Mouse (Mus musculus) frontal cortex, postnatal 36 days (tissue): ENCODE measurements around the gene Cdkl4.

Source experiments
- DNase-seq, 2 experiments: peaks; one replicate each; pipeline ENCODE4 v3.0.0; 2022; ENCODE audit warnings: low spot score in 2 of 2

The Cdkl4 gene

DNA sequence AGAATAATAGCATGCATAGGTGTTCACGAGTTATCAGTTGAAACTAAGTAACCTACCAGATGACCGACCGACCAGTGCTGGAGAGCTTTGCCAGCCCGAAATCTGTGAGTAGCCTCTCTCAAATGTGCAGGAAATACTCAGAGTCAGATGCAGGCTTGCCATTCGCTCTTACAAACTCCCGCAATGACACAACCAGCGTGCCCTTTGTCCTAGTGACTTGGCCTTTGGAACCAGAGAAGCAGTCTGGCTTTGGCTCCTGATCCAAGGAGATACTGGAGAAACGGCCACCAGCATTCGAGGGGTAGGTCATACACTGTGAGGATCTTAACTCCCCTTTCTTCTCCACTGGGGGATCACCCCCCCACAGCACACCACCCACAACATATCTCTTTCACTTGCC lies 61.7 kb downstream of the Cdkl4 start:
- no peak for DNase-seq

- no peak for DNase-seq
Measured at GRCm38 (mm10) chr17:80515513-80515912, 62.1 kb downstream of the Cdkl4 start.

DNA sequence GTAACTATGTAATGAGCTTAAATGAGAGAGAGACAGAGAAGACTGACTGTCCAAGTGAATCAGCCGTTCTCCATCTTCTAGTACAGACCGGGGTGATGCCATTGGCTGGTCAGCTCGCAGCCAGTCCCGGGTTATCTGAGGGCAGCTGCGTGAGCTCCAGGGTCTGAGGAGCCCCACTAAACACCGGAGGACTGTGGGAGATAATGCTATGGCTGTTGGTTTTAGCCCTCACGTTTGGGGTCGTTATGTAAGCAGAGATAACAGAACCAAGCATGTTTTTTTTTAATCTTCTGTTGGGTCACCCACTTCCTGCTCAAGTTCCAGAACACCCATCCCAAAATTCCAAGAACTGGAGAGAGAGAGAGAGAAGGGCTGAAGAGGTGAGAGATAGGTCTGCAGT lies 63.8 kb downstream of the Cdkl4 start:
- no peak for DNase-seq

DNA sequence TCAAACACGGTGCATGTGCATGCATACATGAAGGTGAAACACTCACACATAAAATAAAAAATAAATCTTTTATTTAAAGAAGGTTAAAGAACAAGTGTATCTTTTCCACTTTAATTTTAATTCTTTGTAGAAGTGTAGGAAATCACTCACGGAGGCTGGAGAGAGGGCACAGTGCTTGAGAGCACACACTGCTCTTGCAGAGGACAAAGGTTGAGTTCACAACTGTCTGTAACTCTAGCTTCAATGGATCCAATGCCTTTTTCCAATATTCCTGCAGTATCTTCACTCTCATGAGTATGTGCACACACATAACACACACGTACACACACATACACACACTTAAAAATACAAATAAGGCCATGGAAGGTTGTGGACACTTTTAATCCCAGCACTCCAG lies 67.2 kb downstream of the Cdkl4 start:
- DNase-seq: no peak

DNA sequence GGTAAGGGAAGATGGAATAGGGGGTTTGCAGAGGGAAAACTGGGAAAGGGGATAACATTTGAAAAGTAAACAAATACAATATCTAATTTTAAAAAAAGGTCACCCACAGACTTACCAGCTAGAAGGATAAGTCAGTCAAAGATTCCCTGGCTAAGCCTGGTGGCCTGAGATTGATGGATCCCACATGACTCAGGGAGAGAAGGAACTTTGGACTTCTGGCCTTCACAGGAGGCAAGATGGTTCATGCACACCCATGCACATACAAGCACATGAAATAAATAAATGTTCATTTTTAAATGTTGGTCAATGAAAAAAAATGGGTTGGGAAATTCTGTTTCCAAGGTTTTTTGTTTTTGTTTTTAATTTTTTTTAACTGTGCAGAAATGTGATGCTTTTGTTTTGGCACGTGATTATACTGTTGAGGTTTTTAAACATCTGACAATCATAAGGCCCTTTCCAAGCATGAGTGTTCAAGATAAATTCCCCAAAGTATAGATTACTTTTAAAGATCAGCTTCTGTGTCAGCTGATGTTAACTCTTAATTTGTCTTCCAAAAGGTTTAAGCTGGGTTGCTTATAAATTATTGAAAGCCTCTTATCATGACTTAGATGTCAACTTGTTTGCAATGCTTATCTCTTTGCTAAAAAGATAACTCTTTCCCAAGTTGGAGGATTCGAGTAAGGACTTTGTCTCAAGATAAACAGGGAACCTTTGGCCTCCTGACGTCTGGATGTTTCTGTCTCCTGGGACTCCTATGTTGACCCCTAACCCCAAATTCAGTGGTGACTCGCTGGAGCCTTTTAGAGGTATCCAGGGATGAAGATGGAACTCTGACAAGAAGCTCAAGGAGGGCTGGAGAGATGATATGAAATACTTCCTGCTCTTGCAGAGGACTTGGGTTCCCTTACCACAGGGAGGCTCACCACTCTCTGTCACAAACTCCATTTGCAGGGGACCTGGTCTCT lies 67.8 kb downstream of the Cdkl4 start:
- DNase-seq: no peak

GRCm38 (mm10) chr17:80505766-80506165 lies 71.8 kb downstream of the Cdkl4 start:
- DNase-seq: no peak

GRCm38 (mm10) chr17:80505342-80505741 lies 72.3 kb downstream of the Cdkl4 start:
- DNase-seq: no peak

GRCm38 (mm10) chr17:80501805-80502172 lies 75.8 kb downstream of the Cdkl4 start:
- DNase-seq: no peak

GRCm38 (mm10) chr17:80501037-80501804 lies 76.4 kb downstream of the Cdkl4 start:
- DNase-seq: no peak

DNA sequence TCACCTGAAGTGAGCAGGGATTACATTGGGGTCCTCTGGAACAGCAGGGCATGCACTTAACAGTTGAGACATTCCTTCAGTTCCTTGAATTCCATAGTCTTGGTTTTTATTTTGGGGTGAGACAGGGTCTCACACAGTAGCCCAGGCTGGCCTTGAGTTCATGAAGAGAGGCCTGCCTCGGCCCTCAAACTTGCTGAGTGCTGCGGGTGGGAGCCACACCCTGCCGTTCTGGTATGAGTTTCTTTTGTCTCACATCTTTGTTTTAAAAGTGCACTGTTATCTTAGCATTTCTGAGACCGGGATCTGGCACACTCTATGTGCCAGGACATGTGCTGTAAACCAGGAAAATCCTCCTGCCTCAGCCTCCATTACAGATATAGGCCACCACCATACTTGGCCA lies 77.6 kb downstream of the Cdkl4 start:
- DNase-seq: no peak

GRCm38 (mm10) chr17:80498600-80499268 lies 78.9 kb downstream of the Cdkl4 start:
- DNase-seq: no peak

GRCm38 (mm10) chr17:80497183-80497601 lies 80.4 kb downstream of the Cdkl4 start:
- no peak for DNase-seq

- no peak for DNase-seq
Measured at GRCm38 (mm10) chr17:80496607-80497170, 80.9 kb downstream of the Cdkl4 start.

- DNase-seq: no peak
Measured at GRCm38 (mm10) chr17:80496185-80496584, 81.4 kb downstream of the Cdkl4 start.

DNA sequence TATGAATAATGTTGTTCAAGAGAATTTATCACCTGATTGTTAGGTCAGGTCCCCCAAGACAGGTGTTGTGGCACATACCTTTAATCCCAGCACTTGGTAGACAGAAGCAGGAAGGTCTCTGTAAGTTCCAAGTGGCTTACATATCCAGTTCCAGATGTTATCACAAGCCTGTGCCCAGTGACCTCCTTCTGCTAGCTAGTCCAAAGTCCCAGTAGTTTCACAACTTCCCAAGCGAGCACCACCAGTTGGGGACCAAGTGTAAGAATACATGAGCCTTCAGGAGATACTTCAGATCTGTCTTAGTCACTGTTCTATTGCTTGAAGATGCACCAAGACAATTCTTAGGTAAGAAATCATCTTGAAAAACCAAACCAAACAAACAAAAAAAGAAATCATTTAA lies 83.7 kb downstream of the Cdkl4 start:
- no peak for DNase-seq

DNA sequence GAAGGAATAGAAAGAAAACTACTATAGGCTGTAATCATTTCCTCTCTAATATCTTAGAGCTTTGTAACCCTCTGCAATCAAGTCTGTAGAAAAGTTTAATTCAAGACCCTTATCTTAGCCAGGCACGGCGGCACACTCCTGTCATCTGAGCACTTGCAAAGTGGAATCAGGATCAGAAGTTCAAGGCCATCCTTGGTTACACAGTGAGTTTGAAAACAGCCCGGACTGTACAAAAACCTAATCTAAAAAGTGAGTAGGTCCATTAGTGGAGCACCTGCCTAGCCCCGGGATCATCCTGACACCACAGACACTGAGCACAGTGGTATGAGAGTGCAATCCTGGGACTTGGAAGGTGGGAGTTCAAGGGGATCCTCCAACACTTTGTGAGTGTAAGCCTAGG lies 84.8 kb downstream of the Cdkl4 start:
- no peak for DNase-seq

DNA sequence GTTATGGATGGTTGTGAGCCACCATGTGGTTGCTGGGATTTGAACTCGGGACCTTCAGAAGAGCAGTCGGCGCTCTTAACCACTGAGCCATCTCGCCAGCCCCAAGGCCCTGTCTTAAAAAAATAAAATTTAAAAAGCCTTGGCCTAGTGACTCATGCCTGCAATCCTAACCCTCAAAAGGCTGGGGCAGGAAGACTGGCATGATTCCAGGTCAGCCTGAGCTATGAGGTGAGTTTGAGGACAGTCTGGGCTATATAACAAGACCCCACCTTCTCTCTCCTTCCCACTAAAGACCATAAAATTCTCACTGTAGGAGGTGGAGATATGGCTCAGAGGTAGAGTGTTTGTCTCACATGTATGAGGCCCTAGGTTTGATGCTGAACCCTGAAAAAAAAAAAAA lies 85.3 kb downstream of the Cdkl4 start:
- DNase-seq: no peak

- DNase-seq: no peak
Measured at GRCm38 (mm10) chr17:80490166-80490565, 87.4 kb downstream of the Cdkl4 start.

DNA sequence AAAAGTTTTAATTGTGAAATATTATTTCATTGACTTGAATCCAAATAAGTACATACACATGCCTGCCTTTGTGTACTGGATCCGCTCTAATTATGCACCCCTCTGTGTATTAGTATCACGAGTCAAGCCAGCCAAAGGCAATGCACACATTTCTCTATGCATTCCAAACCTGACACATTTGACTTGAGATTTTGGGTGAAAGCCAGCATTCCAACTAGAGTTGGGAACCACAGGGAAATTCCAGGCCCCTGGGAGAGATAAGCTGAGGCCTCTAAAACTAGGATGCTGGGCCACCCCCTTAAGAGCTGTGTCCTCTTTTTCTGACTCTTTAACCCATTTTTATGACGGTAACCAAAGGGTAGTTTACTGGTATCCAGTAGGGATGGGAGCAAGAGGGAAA lies 88.7 kb downstream of the Cdkl4 start:
- DNase-seq: no peak

- no peak for DNase-seq
Measured at GRCm38 (mm10) chr17:80485160-80485559, 92.5 kb downstream of the Cdkl4 start.

DNA sequence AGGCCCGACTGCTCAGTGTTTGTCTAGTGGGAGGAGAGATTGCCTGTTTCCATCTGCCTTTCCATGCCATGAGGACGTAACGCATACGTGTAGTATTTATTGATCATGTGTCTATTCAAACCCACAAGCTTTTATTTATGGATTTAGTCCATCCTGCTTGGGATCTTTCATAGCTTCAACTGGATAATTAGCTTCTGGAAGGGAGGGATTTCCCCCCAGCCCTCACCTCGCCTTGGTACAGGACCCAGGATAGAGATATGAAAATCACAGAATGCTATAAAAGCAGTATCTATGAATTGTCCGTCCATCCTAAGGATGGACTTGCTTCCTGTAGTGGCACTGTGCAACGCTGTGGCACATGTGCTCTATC lies 96.8 kb downstream of the Cdkl4 start:
- DNase-seq: no peak
